Mouse (Mus musculus): ENCODE data around the gene Ptpn9.

Ptpn9 gene

DNA sequence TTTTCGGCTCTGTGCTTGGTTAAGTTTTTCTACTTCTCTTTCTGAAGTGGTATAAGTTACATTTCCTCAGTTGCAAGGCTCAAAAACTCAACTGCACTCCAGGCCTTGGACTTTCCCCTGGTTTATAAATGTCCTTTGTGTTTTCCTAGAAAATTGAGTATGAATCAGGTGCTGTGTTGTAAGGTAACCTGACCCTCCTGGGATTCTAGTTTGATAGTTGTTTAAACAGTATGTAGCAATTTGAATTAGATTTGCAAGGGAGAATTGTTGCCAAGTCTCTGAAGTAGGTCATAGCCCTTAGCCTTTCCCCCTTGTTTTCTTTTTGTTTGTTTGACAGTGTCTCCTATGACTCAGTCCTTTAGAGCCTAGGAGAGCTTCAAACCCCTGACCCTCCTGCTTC is 22.9 kb downstream of the Ptpn9 start:
- no peak for DNase-seq

- DNase-seq = no peak
Measured at GRCm38 (mm10) chr9:57031756-57032155, 37.0 kb downstream of the Ptpn9 start.

DNA sequence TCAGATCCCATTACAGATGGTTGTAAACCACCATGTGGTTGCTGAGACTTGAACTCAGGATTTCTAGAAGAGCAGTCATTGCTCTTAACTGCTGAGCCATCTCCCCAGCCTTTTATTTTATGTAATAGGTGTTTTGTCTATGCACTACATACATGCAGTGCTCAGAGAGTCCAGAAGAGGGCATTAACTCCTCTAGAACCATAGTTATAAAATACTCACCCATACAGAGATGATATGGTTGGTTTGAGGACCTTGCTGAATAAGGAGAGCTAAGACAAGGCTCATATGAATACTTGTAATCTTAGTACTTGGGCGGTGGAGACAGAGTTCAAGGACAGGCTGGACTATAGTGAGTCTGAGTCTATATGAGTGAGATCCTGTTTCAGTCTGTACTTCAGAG is 61.5 kb downstream of the Ptpn9 start:
- DNase-seq = peak; percentile 46

GRCm38 (mm10) chr9:57064164-57064563 is 69.4 kb downstream of the Ptpn9 start:
- no peak for DNase-seq

- no peak for DNase-seq
Measured at GRCm38 (mm10) chr9:57068266-57068665, 73.5 kb downstream of the Ptpn9 start.

DNA sequence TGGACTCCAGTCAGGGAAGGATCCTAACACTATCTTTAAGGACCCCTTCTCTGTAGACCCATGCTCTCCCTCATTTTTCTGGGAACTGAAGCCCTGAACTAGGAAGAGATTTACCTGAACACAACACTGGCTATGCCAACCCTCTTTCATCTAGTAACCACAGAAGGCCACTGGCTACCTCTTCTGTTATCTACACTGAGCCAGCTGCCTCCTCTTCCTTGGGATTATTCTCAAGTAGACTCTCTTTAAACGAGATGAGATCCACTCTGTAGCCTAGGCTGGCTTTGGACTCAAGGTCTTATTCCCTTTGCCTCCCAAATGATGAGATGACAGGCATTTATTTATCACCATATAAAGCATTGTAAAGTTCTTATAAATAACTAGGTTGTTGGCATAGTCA is 75.5 kb downstream of the Ptpn9 start:
- no peak for DNase-seq

- DNase-seq = no peak
Measured at GRCm38 (mm10) chr9:57070800-57071545, 76.2 kb downstream of the Ptpn9 start.

- DNase-seq = peak; percentile 86
Measured at GRCm38 (mm10) chr9:57071801-57072351, 77.2 kb downstream of the Ptpn9 start, which contains the start of gene Sin3a. Gene Sin3a, plus strand, starts transcription at chr9:57072040.

DNA sequence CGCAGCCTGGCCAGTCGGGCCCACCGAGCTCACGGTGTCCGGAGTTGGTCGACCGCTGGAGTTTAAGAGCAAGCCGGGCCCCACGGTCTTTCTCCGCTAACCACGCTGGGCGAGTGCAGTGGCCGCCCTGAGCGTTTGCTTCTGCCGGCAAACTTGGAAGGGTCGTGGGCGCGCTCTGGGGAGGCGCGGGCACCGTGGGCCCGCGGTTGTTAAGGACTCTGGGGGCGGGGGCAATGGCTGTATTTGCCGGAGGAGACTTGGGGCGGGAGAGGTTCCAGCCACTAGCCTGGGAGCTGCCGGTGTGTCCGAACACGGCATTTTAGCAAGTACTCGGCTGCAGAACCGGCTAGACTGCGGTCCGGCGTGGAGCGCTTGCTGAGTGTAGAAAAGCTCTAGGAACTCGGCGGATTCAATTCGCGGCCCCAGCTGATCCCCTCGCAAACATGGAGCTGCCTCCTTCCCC is 77.8 kb downstream of the Ptpn9 start:
- no peak for DNase-seq

DNA sequence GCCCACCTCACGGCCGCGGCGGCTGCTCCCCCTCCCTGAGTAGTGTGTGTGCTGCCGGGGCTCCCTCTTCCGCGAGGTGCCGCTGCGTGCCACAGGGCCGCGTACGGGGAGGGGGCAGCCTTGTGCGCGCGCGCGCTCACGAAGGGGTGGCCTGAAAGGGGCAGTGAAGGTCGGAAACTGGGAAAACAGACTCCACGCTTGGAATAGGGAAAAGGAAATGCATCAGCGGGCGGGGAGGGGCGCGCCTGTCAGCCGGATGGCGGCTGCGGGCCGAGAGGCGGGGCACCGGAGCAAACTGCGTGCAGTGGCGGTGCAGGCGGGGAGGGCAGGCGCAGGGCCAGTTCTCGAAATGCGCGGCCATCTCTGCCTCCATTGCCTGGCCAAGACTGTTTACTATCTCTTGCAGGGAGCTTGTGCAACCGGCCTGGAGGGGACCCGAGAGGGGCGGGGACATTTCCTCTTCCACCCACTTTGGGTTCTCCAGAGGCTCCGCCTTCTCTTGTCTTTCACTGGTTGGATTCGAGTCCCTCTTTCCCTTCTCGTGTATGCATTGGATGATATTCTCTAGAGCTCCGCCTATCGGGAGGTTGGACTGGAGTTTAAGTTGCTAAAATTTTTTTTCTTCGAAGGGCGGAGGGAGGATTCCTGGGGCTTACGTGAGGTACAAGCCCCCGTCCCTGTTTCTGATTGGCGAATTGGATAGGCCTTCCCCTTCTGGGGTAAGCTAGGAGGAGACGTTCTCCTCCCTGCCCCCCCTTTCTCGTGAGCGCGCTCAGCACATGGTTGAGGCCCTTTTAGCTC is 78.5 kb downstream of the Ptpn9 start:
- DNase-seq = peak; percentile 95

GRCm38 (mm10) chr9:57073790-57074094 is 79.0 kb downstream of the Ptpn9 start:
- DNase-seq = no peak

DNA sequence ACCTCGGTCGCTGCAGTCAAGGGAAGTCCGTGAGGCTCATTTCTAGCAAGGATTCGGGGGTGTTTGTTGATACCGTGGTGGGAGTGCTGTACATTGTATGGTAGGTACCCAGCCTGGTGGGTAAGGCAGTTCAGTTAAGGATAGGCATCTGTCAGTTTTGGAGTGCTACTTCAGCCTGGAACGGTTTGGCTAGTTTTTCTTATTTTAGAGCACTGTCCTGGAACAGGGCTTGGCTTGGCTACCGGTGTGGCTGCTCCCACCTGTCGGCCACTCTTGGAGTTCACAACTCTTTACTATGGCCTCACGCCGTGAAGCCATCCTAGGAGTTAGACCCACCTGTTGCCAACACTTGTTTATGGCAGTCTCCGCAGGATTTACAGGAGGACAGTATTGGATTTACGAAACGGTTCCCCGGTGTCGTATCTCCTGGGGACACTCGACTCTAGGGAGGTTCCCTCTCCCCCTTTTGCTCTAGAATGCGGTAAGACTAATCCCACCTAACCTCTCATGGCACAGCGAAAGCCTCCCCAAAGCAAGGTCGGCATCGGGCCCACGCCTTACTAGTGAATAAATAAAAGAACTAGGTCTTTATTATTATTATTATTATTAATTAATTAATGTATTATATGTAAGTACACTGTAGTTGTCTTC is 79.6 kb downstream of the Ptpn9 start:
- DNase-seq = peak; percentile 42

GRCm38 (mm10) chr9:57074822-57075603 is 80.3 kb downstream of the Ptpn9 start:
- DNase-seq = peak; percentile 78

DNA sequence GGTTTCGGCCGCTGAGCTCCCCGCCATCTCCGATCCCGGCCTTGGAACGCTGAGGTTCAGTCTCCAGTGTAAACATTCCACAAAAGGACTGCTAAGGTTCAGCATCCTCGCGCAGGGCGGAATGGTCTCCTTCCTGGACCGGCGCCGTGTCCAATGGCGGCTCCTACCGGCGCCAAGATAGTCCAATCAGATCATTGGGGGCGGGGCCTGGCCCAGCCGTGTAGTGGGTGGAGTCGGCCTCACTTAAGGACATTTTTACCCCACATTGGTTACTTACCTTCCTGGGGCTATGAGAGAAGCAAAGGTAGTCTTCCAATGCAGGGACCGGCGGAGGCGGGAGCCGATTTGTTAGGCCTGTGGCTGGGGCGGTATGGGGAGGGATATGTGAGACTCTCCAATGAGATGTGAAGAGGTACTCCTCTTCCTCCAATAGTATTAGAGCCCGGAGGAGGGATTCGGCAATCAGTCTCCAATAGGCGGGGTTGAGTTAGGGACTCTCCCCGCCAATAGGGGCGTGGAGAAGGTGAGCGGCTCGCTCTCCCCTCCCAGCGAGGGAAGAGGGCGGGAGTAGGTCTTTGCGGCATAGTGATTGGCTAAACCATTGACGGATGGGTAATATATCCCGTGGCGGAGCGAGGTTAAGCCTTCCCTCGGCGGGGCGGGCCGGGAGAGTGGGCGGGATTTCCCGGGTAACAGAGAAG is 81.1 kb downstream of the Ptpn9 start:
- DNase-seq = peak; percentile 98

DNA sequence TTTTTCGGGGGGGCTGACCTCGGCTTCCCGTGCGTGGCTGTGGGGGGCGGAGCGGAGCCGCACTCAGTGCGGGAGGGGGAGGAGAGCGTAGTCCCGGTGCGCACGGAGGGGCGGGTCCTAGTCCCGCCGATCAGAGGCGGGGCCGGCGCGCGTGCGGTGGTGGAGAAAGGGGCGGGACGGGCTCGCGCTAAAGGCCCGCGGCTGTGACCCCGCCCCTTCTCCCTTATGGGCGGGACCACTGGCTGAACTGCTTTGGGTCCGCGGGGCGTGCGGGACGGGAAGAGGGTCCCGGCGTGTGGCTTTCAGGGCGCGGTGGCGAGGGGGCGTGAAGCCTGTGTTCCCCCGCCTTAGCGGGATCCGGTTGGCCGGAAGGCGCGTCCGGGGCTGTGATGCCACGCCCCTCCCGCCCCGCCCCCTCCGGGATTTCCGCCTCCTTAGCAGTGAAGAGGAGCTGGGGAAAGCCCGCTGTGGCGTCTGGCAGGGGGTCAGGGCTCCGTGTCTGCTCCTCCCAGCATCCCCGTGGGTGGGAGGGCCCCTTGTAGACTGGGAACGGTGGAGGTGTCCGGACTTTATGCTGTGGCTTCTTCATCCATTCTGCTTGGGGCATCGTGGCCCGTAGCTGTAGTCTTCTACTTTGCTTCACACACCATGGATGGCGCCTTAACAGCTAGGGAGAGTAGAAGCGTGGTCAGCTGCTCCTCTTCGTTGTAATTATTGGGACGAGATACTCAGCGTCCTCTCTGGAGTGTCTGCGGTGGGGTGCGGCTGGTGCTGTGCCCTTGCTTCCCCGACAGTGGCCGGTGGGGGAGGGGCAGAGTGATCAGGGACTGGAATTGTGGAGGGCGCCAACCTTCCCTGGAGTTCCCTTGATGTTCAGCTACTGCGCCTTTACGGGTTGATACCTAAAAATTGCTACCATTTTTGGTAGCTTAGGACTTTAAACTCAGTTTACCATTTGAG is 82.3 kb downstream of the Ptpn9 start:
- peak; percentile 94 for DNase-seq

- no peak for DNase-seq
Measured at GRCm38 (mm10) chr9:57082236-57082635, 87.5 kb downstream of the Ptpn9 start.
